Mouse (Mus musculus) stomach, postnatal 0 days (tissue): Measurements from ENCODE around the gene Sestd1. TPM values are rescaled to one million over a fixed set of nuclear protein-coding genes. Genes with fewer than 3 reads are reported as not detected.

Experiments used
- ATAC-seq: fragments of 200-750 bp; cut with Nextera tagmentation; 2 replicates; pipeline ENCODE4 v1.8.0; 2017; ENCODE audit not compliant: low FRiP score, low TSS enrichment
- DNase-seq: peaks from one replicate; pipeline ENCODE4 v3.0.0-alpha.2; 2016; ENCODE audit warnings: low spot score
- H3K27ac ChIP-seq: fragments of 300-500 bp; sonication (generic); replicated peaks from 2 replicates; pipeline ENCODE4 v1.5.1; 2014; ENCODE audit warnings: mild to moderate bottlenecking, control low read depth
- H3K27me3 ChIP-seq: fragments of 300-500 bp; sonication (generic); 2 replicates; pipeline ENCODE4 v1.6.1; 2014; ENCODE audit warnings: low read length; ENCODE audit not compliant: control insufficient read depth, insufficient read depth
- H3K36me3 ChIP-seq: fragments of 300-500 bp; sonication (generic); 2 replicates; pipeline ENCODE4 v1.6.1; 2014; ENCODE audit warnings: low read length, mixed read lengths; ENCODE audit not compliant: control insufficient read depth, insufficient read depth
- H3K4me1 ChIP-seq: fragments of 300-500 bp; sonication (generic); replicated peaks from 2 replicates; pipeline ENCODE4 v1.6.1; 2014; ENCODE audit warnings: antibody characterized with exemption; ENCODE audit not compliant: control insufficient read depth, insufficient read depth
- H3K4me2 ChIP-seq: fragments of 300-500 bp; sonication (generic); replicated peaks from 2 replicates; pipeline ENCODE4 v1.6.1; 2014; ENCODE audit warnings: low read depth, mild to moderate bottlenecking, control low read depth, moderate library complexity
- H3K4me3 ChIP-seq: fragments of 300-500 bp; sonication (generic); 2 replicates; pipeline ENCODE4 v1.5.1; 2014; ENCODE audit warnings: low read depth, low read length, control low read depth
- H3K9ac ChIP-seq: fragments of 300-500 bp; sonication (generic); 2 replicates; pipeline ENCODE4 v1.6.1; 2014; ENCODE audit warnings: mild to moderate bottlenecking, low read length, control low read depth, mixed read lengths
- H3K9me3 ChIP-seq: fragments of 300-500 bp; sonication (generic); 2 replicates; pipeline ENCODE4 v1.6.1; 2016; ENCODE audit warnings: low read length; ENCODE audit not compliant: control insufficient read depth
- CTCF ChIP-seq: IDR thresholded peaks from 2 replicates; pipeline ENCODE4 v1.5.1; 2016; ENCODE audit warnings: antibody characterized with exemption, low read depth, mild to moderate bottlenecking, moderate library complexity
- EP300 ChIP-seq: optimal IDR thresholded peaks from 2 replicates; pipeline ENCODE3; 2016; ENCODE audit warnings: antibody characterized with exemption
- WGBS: fragments of 180-500 bp; shearing (Covaris S2); extraction: QIAGEN DNeasy Blood & Tissue Kit; methylation state at CpG from one replicate; pipeline ENCODE4 v1.1.7; 2014; 5-methylcytosine and 5-hydroxymethylcytosine counted together
- polyA plus RNA-seq: library from polyadenylated mRNA; unstranded; fragments of >200 nt; fragmentation: Nextera tagmentation; extraction: Ambion mirVana; gene quantifications from 2 replicates; pipeline ENCODE4 v1.2.1, GENCODE M21; 2015

Sestd1 gene
- polyA plus RNA-seq, 1 experiment from 2014 or later, result 7.5 TPM

- TF ChIP-seq EP300 (no peak), CTCF (no peak)
- no peak overlapping the region for H3K9ac ChIP-seq
- WGBS, result 71% methylated on average over 6 of the region's 6 CpGs
- H3K4me2 ChIP-seq, result no peak overlapping the region
- ATAC-seq (peak; percentile 89), DNase-seq (no peak)
- H3K4me1 ChIP-seq, result no peaks in the 10 kb centered on the region
- no peaks in the 10 kb centered on the region for H3K9me3 ChIP-seq
- no peaks in the 10 kb centered on the region for H3K27me3 ChIP-seq
- no peak overlapping the region for H3K27ac ChIP-seq
- H3K36me3 ChIP-seq, result no peaks in the 10 kb centered on the region
- H3K4me3 ChIP-seq, result no peak overlapping the region
Observed at GRCm38 (mm10) chr2:77253227-77253626, 27.2 kb downstream of the Sestd1 start.

GRCm38 (mm10) chr2:77251736-77252135 is 28.7 kb downstream of the Sestd1 start:
- no peak for ATAC-seq
- H3K9me3 ChIP-seq, result no peaks in the 10 kb centered on the region
- TF ChIP-seq EP300 (no peak), CTCF (no peak)
- H3K4me1 ChIP-seq, result no peaks in the 10 kb centered on the region
- no peaks in the 10 kb centered on the region for H3K27me3 ChIP-seq
- WGBS, result 90% methylated on average over 6 of the region's 6 CpGs
- no peaks in the 10 kb centered on the region for H3K36me3 ChIP-seq
- H3K27ac ChIP-seq, result no peak overlapping the region
- H3K4me2 ChIP-seq, result no peak overlapping the region
- H3K9ac ChIP-seq, result no peak overlapping the region
- H3K4me3 ChIP-seq, result no peak overlapping the region
- no peak for DNase-seq

- H3K9ac ChIP-seq, result no peak overlapping the region
- TF ChIP-seq EP300, result no peak
- TF ChIP-seq CTCF, result peak; percentile 91
- H3K9me3 ChIP-seq, result no peaks in the 10 kb centered on the region
- WGBS, result 36% methylated on average over 8 of the region's 8 CpGs
- no peak overlapping the region for H3K27ac ChIP-seq
- H3K4me1 ChIP-seq, result no peaks in the 10 kb centered on the region
- DNase-seq (peak; percentile 73), ATAC-seq (0 out of 2 replicates have a peak, but pooled peaks have one; percentile 18)
- H3K36me3 ChIP-seq, result no peaks in the 10 kb centered on the region
- no peak overlapping the region for H3K4me2 ChIP-seq
- H3K27me3 ChIP-seq, result no peaks in the 10 kb centered on the region
- H3K4me3 ChIP-seq, result no peak overlapping the region
Observed at GRCm38 (mm10) chr2:77249771-77250681, 30.4 kb downstream of the Sestd1 start.

- 91% methylated on average over 1 of the region's 1 CpGs for WGBS
- DNase-seq (no peak), ATAC-seq (no peak)
Observed at GRCm38 (mm10) chr2:77248416-77248815, 32.0 kb downstream of the Sestd1 start.

GRCm38 (mm10) chr2:77247200-77247830 is 33.1 kb downstream of the Sestd1 start:
- no peak overlapping the region for H3K27ac ChIP-seq
- 88% methylated on average over 10 of the region's 10 CpGs for WGBS
- no peaks in the 10 kb centered on the region for H3K4me1 ChIP-seq
- no peak overlapping the region for H3K4me2 ChIP-seq
- H3K9ac ChIP-seq, result no peak overlapping the region
- no peak for ATAC-seq
- H3K4me3 ChIP-seq, result no peak overlapping the region
- TF ChIP-seq CTCF (no peak), EP300 (no peak)
- no peaks in the 10 kb centered on the region for H3K27me3 ChIP-seq
- H3K36me3 ChIP-seq, result no peaks in the 10 kb centered on the region
- DNase-seq, result no peak
- no peaks in the 10 kb centered on the region for H3K9me3 ChIP-seq

More at GRCm38 (mm10) chr2:77248416-77248815, 32.0 kb downstream of the Sestd1 start:
- no peaks in the 10 kb centered on the region for H3K36me3 ChIP-seq
- no peaks in the 10 kb centered on the region for H3K4me1 ChIP-seq
- H3K9me3 ChIP-seq, result no peaks in the 10 kb centered on the region
- no peaks in the 10 kb centered on the region for H3K27me3 ChIP-seq
- H3K4me2 ChIP-seq, result no peak overlapping the region
- H3K27ac ChIP-seq, result no peak overlapping the region
- TF ChIP-seq CTCF (no peak), EP300 (no peak)
- H3K4me3 ChIP-seq, result no peak overlapping the region
- no peak overlapping the region for H3K9ac ChIP-seq

- TF ChIP-seq EP300 (no peak), CTCF (no peak)
- 57% methylated on average over 3 of the region's 3 CpGs for WGBS
- H3K4me3 ChIP-seq, result no peak overlapping the region
- no peaks in the 10 kb centered on the region for H3K27me3 ChIP-seq
- H3K27ac ChIP-seq, result peak overlapping the region; percentile 79
- no peaks in the 10 kb centered on the region for H3K4me1 ChIP-seq
- H3K9ac ChIP-seq, result no peak overlapping the region
- H3K9me3 ChIP-seq, result no peaks in the 10 kb centered on the region
- peak; percentile 45; the same call in 1 of the 2 replicates for ATAC-seq
- H3K4me2 ChIP-seq, result no peak overlapping the region
- no peaks in the 10 kb centered on the region for H3K36me3 ChIP-seq
- DNase-seq, result no peak
Observed at GRCm38 (mm10) chr2:77245806-77246205, 34.6 kb downstream of the Sestd1 start.
